Mouse (Mus musculus) lung, embryonic 14.5 days (tissue): Measurements from ENCODE around the gene Gabarap. TPM values are rescaled to one million over a fixed set of nuclear protein-coding genes. Genes with fewer than 3 reads are reported as not detected.

Source experiments
- ATAC-seq: fragments of 200-750 bp; cut with Nextera tagmentation; 2 replicates; pipeline ENCODE4 v1.8.0; 2017; ENCODE audit warnings: mild to moderate bottlenecking, moderate TSS enrichment, moderate library complexity; ENCODE audit not compliant: insufficient read depth
- DNase-seq: peaks from one replicate; pipeline ENCODE4 v3.0.0-alpha.2; 2015
- H3K27ac ChIP-seq: fragments of 300-500 bp; sonication (generic); 2 replicates; pipeline ENCODE4 v1.5.1; 2014; ENCODE audit warnings: low read depth, mild to moderate bottlenecking, moderate library complexity
- H3K27me3 ChIP-seq: fragments of 300-500 bp; sonication (generic); 2 replicates; pipeline ENCODE4 v1.6.1; 2014; ENCODE audit warnings: low read length, control low read depth; ENCODE audit not compliant: insufficient read depth
- H3K36me3 ChIP-seq: fragments of 300-500 bp; sonication (generic); 2 replicates; pipeline ENCODE4 v1.6.1; 2014; ENCODE audit warnings: control low read depth; ENCODE audit not compliant: insufficient read depth
- H3K4me1 ChIP-seq: fragments of 300-500 bp; sonication (generic); 2 replicates; pipeline ENCODE4 v1.6.1; 2014; ENCODE audit warnings: antibody characterized with exemption, control low read depth; ENCODE audit not compliant: insufficient read depth
- H3K4me2 ChIP-seq: fragments of 300-500 bp; sonication (generic); 2 replicates; pipeline ENCODE4 v1.6.1; 2014; ENCODE audit warnings: mild to moderate bottlenecking
- H3K4me3 ChIP-seq: fragments of 300-500 bp; sonication (generic); 2 replicates; pipeline ENCODE4 v1.5.1; 2014; ENCODE audit warnings: low read depth, low read length
- H3K9ac ChIP-seq: fragments of 300-500 bp; sonication (generic); 2 replicates; pipeline ENCODE4 v1.6.1; 2014
- H3K9me3 ChIP-seq: fragments of 300-500 bp; sonication (generic); 2 replicates; pipeline ENCODE4 v1.6.1; 2016; ENCODE audit warnings: low read depth, low read length, control low read depth
- CTCF ChIP-seq: IDR thresholded peaks from 2 replicates; pipeline ENCODE4 v1.5.1; 2016; ENCODE audit warnings: antibody characterized with exemption, low read depth
- WGBS: fragments of 180-500 bp; shearing (Covaris S2); extraction: QIAGEN DNeasy Blood & Tissue Kit; methylation state at CpG from one replicate; pipeline ENCODE4 v1.1.7; 2014; 5-methylcytosine and 5-hydroxymethylcytosine counted together
- polyA plus RNA-seq: library from polyadenylated mRNA; unstranded; fragments of >200 nt; fragmentation: Nextera tagmentation; extraction: Ambion mirVana; gene quantifications from 2 replicates; pipeline ENCODE4 v1.2.1, GENCODE M21; 2014

The Gabarap gene
- polyA plus RNA-seq, 1 experiment from 2014 or later: 444 TPM

DNA sequence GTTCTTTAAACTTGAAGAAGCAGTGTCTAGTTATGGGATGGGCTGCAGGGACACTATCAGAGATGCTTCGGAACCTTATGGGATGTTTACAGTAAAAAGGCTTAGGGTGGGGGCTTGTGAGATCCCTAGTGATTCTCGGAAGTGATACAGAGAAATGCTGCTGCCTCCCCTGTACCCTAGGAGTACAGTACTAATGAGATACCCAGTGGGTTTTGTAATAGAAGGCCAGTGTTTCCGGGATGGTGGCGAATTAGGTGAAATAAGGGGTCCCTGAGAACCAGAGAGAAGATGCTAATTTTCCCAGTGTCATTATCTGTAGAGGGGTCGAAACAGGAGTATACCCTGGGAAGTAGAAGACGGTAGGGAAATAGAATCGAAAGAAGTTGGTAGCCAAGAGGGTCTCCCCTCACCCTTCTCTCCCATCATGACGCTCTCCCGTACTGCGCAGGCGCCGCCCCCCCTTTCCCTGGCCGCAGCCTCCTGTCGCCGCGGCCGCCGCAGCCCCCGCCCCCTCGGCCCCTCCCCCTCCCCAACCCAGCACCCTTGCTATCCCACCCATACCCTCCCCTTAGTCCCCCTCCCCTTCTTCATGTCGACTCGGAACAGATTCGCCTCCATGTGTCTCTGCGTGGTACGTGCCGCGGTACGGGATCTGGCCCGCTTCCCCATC is 32.7 kb downstream of the Gabarap start:
- peak overlapping the region; percentile 36; the same call in 1 of the 2 replicates for H3K27ac ChIP-seq

DNA sequence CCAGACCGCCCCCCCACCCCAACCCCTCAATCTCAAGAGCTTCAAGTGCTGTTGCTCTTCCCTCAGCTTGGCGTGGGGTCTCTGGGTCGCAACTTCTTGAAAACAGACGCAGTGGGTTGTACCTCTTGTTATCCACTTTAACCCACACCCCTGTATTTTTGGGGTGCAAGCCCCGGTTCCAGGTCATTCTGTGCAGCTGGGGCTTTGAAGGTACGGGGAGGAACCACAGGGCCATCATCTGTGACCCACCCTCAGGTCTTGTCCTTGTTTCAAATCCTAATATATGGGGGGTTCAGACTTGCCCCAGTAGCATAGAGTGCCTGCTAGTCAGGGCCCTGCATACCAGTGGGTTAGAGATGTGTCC is 33.2 kb downstream of the Gabarap start:
- peak overlapping the region; percentile 63 for H3K4me2 ChIP-seq
- DNase-seq (no peak), ATAC-seq (no peak)
- peak overlapping the region; percentile 46; the same call in 1 of the 2 replicates for H3K27ac ChIP-seq
- no peak for TF ChIP-seq CTCF
- H3K4me1 ChIP-seq: peaks cover 37% of the 10 kb centered on the region
- H3K36me3 ChIP-seq: no peaks in the 10 kb centered on the region
- peak overlapping the region; percentile 33 for H3K4me3 ChIP-seq
- no peaks in the 10 kb centered on the region for H3K9me3 ChIP-seq
- H3K9ac ChIP-seq: peak overlapping the region; percentile 47
- WGBS: 4% methylated on average over 6 of the region's 6 CpGs
- H3K27me3 ChIP-seq: no peaks in the 10 kb centered on the region

More for the DNA sequence above, 32.7 kb downstream of the Gabarap start:
- H3K27me3 ChIP-seq: no peaks in the 10 kb centered on the region
- no peak for TF ChIP-seq CTCF
- H3K4me3 ChIP-seq: peak overlapping the region; percentile 33
- H3K9me3 ChIP-seq: no peaks in the 10 kb centered on the region
- H3K4me2 ChIP-seq: peak overlapping the region; percentile 63
- 4% methylated on average over 29 of the region's 29 CpGs for WGBS
- no peaks in the 10 kb centered on the region for H3K36me3 ChIP-seq
- peak overlapping the region; percentile 47 for H3K9ac ChIP-seq
- H3K4me1 ChIP-seq: peaks cover 38% of the 10 kb centered on the region
- peak; percentile 66 for DNase-seq
- ATAC-seq: no peak

DNA sequence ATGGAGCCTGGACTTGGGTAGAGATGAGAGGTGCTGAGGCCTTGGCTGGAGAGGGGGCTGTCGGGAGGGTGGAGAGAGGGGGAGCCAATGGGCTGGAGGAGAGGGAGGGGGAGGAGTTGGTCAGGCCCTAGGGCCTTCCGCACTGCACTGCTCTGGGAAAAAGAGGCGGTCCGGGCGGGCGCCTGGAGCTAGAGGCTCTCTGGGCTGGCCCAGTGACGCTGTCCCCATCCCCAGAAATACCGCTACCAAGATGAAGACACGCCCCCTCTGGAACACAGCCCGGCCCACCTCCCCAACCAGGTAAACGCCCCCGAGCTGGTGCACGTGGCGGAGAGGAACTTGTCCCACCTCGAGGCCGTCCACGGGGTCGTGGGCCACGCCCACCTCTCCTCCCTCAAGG is 35.7 kb downstream of the Gabarap start:
- Histone ChIP-seq H3K4me3 (peak overlapping the region; percentile 31), H3K4me1 (peaks cover 42% of the 10 kb centered on the region), H3K36me3 (peaks cover 14% of the 10 kb centered on the region), H3K9ac (peak overlapping the region; percentile 14; the same call in 1 of the 2 replicates), H3K27me3 (no peaks in the 10 kb centered on the region), H3K9me3 (no peaks in the 10 kb centered on the region), H3K27ac (peak overlapping the region; percentile 26; the same call in 1 of the 2 replicates), H3K4me2 (peak overlapping the region; percentile 65)
- ATAC-seq (peak; percentile 75), DNase-seq (peak; percentile 82)
- 0% methylated on average over 19 of the region's 19 CpGs for WGBS
- no peak for TF ChIP-seq CTCF

- H3K4me1 ChIP-seq: peaks cover 42% of the 10 kb centered on the region
- no peaks in the 10 kb centered on the region for H3K9me3 ChIP-seq
- peak overlapping the region; percentile 31; the same call in 1 of the 2 replicates for H3K4me3 ChIP-seq
- H3K4me2 ChIP-seq: peak overlapping the region; percentile 65
- H3K27ac ChIP-seq: peak overlapping the region; percentile 26; the same call in 1 of the 2 replicates
- no peaks in the 10 kb centered on the region for H3K27me3 ChIP-seq
- no peak for TF ChIP-seq CTCF
- DNase-seq: peak; percentile 10
- ATAC-seq: no peak
- H3K36me3 ChIP-seq: peaks cover 20% of the 10 kb centered on the region
- peak overlapping the region; percentile 14; the same call in 1 of the 2 replicates for H3K9ac ChIP-seq
- 42% methylated on average over 9 of the region's 9 CpGs for WGBS
Measured at GRCm38 (mm10) chr11:70027397-70027796, 36.5 kb downstream of the Gabarap start.

DNA sequence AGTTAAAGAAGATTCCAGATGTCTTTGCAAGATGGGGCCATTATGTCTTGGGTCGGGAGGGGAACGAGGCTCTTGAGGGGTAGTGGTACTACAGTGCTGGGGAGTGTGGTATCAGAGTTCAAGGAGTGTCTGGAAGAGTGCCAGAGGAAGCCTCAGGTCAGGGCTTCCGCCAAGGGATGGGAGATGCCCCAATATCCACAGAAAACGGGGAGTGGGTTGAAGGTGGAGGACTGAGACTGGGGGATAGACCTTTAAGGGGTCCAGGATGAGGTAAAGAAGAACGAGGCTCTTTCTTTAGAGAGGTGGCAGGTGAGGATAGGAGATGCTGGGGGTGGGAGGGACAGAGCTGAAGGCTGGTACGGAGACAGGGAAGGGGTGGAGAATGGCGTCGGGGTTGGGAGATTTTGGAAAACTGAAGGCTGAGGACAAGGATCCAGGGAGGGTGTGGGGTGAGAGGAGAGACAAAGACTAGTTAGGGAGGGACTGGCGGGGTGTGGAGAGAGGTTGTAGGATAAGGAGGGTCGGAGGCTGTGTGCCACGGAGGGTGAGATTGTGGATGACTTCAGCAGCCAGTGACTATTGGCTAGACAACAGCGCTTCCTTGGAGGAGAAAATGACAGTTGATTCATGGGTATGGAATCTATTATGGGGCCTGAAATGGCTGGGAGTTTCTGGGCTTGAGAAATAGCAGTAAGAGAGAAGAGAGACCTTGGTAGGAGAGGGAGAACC is 37.6 kb downstream of the Gabarap start:
- H3K4me1 ChIP-seq: peaks cover 38% of the 10 kb centered on the region
- ATAC-seq (peak; percentile 3; the same call in 1 of the 2 replicates), DNase-seq (no peak)
- peak overlapping the region; percentile 65 for H3K4me2 ChIP-seq
- peaks cover 30% of the 10 kb centered on the region for H3K36me3 ChIP-seq
- 16% methylated on average over 12 of the region's 12 CpGs for WGBS
- H3K9me3 ChIP-seq: no peaks in the 10 kb centered on the region
- TF ChIP-seq CTCF: no peak
- no peaks in the 10 kb centered on the region for H3K27me3 ChIP-seq
- H3K9ac ChIP-seq: no peak overlapping the region; the same call in 1 of the 2 replicates
- peak overlapping the region; percentile 76 for H3K27ac ChIP-seq
- peak overlapping the region; percentile 21 for H3K4me3 ChIP-seq

DNA sequence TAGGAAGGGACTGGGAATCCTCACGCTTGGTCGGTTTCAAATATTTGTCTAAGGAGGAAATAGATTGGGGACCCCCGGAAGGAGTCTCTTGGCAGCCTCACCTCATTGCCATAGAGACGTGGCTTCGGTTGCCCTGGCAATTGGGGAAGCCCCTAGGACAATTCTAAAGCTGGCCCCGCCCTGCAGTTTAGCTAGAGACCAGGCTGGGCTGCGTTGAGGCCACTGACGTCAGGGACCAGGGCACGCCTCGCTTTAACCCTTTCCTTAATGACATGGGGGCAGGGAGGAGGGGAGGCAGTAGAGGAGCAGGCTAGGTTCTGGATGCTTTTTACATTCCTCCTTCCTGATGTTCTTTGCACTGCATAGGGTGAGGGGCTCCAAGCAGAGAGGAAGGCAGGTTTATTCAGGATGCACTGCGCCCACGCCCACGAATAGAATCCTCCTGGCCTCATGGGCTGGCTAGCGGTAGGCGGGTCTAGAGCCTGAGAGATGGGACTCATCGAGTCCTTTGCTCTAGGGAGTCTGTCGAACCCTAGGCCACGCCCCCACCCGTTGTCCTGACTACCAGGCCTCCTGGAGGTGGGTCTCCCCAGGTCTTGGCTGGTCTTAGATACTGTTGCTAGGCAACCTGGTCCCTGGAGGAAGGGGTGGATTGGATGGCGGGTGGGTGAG is 38.3 kb downstream of the Gabarap start:
- H3K9ac ChIP-seq: no peak overlapping the region
- under 1% methylated on average over 20 of the region's 20 CpGs for WGBS
- TF ChIP-seq CTCF: no peak

More for the DNA sequence above, 38.3 kb downstream of the Gabarap start:
- ATAC-seq (peak; percentile 82), DNase-seq (peak; percentile 95)
- H3K27ac ChIP-seq: peak overlapping the region; percentile 76
- H3K4me2 ChIP-seq: peak overlapping the region; percentile 65
- H3K27me3 ChIP-seq: no peaks in the 10 kb centered on the region
- H3K4me3 ChIP-seq: peak overlapping the region; percentile 21
- H3K36me3 ChIP-seq: peaks cover 35% of the 10 kb centered on the region
- H3K4me1 ChIP-seq: peaks cover 35% of the 10 kb centered on the region
- no peaks in the 10 kb centered on the region for H3K9me3 ChIP-seq
